ENCODE assay signal across 14 mouse cellular contexts in the genomic region with DNA sequence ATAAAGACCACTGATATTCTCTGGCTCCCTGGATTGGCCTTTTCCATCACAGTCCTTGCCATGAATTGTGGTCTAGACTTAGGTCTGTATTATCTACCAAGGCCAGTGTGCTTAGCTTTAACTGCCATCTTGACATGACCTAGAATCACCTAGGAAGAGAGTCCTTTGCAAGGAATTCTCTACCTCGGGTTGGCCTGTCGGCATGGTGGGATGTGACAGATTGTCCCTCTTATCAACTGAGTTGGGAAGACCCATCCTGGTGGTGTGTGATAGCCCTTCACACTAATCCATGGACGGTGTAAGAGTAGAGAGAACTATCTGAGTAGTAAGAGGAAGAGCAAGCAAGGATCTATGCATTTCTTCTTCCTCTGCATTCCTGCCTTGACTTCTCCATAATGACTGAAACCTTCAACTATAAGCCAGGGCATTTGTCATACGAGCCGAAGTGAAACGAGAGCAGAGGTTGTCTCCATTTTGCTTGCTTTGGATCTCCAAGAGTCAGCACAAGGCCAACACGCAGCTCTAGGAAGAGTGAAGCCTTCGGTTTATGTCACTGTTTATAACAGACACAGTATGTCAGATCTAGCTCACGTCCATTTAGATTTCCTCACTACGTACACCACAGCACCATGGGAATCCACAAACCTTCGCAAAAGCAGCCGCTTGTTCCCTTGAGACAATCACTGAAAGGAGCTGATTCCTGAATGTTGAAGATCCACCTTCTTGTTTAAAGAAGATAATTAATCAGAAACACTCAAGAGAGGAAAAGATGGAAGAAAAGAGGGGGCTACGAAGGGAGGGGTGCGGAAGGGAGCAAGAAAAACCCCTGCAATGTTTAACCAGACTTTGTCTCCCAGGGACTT.
DNase-seq lines count a peak whose midpoint lies in the region; ATAC-seq and TF ChIP-seq lines count a peak whose summit lies in the region.
"Had no signal": no experiment of that assay in that cellular context is flagged by ENCODE, and none has a peak within 500 bp of the region (broad histone marks: within the 10 kb centered on the region; RNA-seq: fewer than 3 reads in every experiment).

No protein-coding gene starts in this region.

- WGBS in forebrain, embryonic 10.5 days, result 91% methylated on average over 14 of the region's 14 CpGs
- WGBS in hindbrain, embryonic 12.5 days, result 57% methylated on average over 14 of the region's 14 CpGs
- 27% methylated on average over 14 of the region's 14 CpGs for WGBS in midbrain, embryonic 14.5 days

- TF ChIP-seq POLR2A in cortical plate, adult 2 months (IDR thresholded peaks at IDR 0.05; ENCODE audit: extremely low read depth, insufficient read depth, low read length), result no peak

- H3K4me2 ChIP-seq in hindbrain, embryonic 12.5 days (replicated peaks), result no peak overlapping the region
- 0 out of 2 replicates have a peak overlapping the region, but pooled peaks have one; percentile 20 for H3K4me2 ChIP-seq in midbrain, embryonic 14.5 days (ENCODE audit: low read length)
- H3K4me2 ChIP-seq: limb, embryonic 13.5 days had no signal

- peaks cover 3% of the 10 kb centered on the region for H3K4me1 ChIP-seq in cortical plate, adult 2 months (ENCODE audit: control insufficient read depth, insufficient read depth, low read length)
- peaks cover 34% of the 10 kb centered on the region for H3K4me1 ChIP-seq in forebrain, embryonic 10.5 days
- peaks cover 21% of the 10 kb centered on the region for H3K4me1 ChIP-seq in hindbrain, embryonic 12.5 days
- peaks cover 31% of the 10 kb centered on the region for H3K4me1 ChIP-seq in midbrain, embryonic 14.5 days (ENCODE audit: control insufficient read depth, insufficient read depth, low read length)
- H3K4me1 ChIP-seq: limb, embryonic 13.5 days had no signal

- H3K27ac ChIP-seq in cortical plate, adult 2 months (ENCODE audit: insufficient read depth, low read length), result peak overlapping the region; percentile 17
- peak overlapping the region; percentile 88 for H3K27ac ChIP-seq in forebrain, embryonic 10.5 days
- H3K27ac ChIP-seq in hindbrain, embryonic 12.5 days, result peak overlapping the region; percentile 86
- H3K27ac ChIP-seq in midbrain, embryonic 14.5 days (replicated peaks; ENCODE audit: low read depth, low read length), result peak overlapping the region; percentile 82
- H3K27ac ChIP-seq: limb, embryonic 13.5 days had no signal

- no peak overlapping the region for H3K4me3 ChIP-seq in cortical plate, adult 2 months (ENCODE audit: insufficient read depth, low read length)
- H3K4me3 ChIP-seq in forebrain, embryonic 10.5 days, result no peak overlapping the region
- H3K4me3 ChIP-seq in hindbrain, embryonic 12.5 days, result no peak overlapping the region
- H3K4me3 ChIP-seq in midbrain, embryonic 14.5 days (replicated peaks; ENCODE audit: low read depth, low read length), result no peak overlapping the region
- H3K4me3 ChIP-seq: erythroblast, embryonic 14.5 days; limb, embryonic 13.5 days had no signal

- H3K9me3 ChIP-seq in forebrain, embryonic 10.5 days, result peaks cover 15% of the 10 kb centered on the region
- no peaks in the 10 kb centered on the region for H3K9me3 ChIP-seq in hindbrain, embryonic 12.5 days (replicated peaks)
- H3K9me3 ChIP-seq in midbrain, embryonic 14.5 days (ENCODE audit: control insufficient read depth, low read length), result no peaks in the 10 kb centered on the region

- H3K9ac ChIP-seq in hindbrain, embryonic 12.5 days, result no peak overlapping the region
- no peak overlapping the region for H3K9ac ChIP-seq in midbrain, embryonic 14.5 days (replicated peaks; ENCODE audit: low read length)
- H3K9ac ChIP-seq: limb, embryonic 13.5 days; liver, postnatal 0 days had no signal

- H3K27me3 ChIP-seq in forebrain, embryonic 10.5 days (ENCODE audit: poor library complexity, severe bottlenecking), result no peaks in the 10 kb centered on the region
- H3K27me3 ChIP-seq in hindbrain, embryonic 12.5 days, result no peaks in the 10 kb centered on the region
- H3K27me3 ChIP-seq in midbrain, embryonic 14.5 days (ENCODE audit: control insufficient read depth, insufficient read depth, low read length), result no peaks in the 10 kb centered on the region
- H3K27me3 ChIP-seq: limb, embryonic 13.5 days had no signal

- peak; percentile 65 for ATAC-seq in hindbrain, embryonic 12.5 days (ENCODE audit: low FRiP score)
- peak; percentile 46; the same call in 1 of the 2 replicates for ATAC-seq in midbrain, embryonic 14.5 days (ENCODE audit: low FRiP score, low TSS enrichment)
- no peak for ATAC-seq in monocyte, adult 5-6 weeks (replicated peaks; ENCODE audit: insufficient number of reproducible peaks, low FRiP score, low TSS enrichment, poor library complexity, severe bottlenecking)
- ATAC-seq: CD4-positive, CD25-positive, alpha-beta regulatory T cell, adult 4 months; liver, postnatal 0 days had no signal

- no peak for TF ChIP-seq CTCF in cortical plate, adult 2 months (IDR thresholded peaks at IDR 0.05; ENCODE audit: extremely low read depth, insufficient read depth, low read length)

- peaks cover 5% of the 10 kb centered on the region; the same call in 1 of the 2 replicates for H3K36me3 ChIP-seq in forebrain, embryonic 10.5 days (replicated peaks)
- no peaks in the 10 kb centered on the region for H3K36me3 ChIP-seq in hindbrain, embryonic 12.5 days
- no peaks in the 10 kb centered on the region for H3K36me3 ChIP-seq in midbrain, embryonic 14.5 days (ENCODE audit: control insufficient read depth, insufficient read depth, low read length)
- H3K36me3 ChIP-seq: limb, embryonic 13.5 days had no signal

- no peak for DNase-seq in forebrain, embryonic 10.5 days (ENCODE audit: extremely low spot score, low spot score)
- no peak for DNase-seq in midbrain, embryonic 14.5 days
- DNase-seq in thymus, postnatal 25 days, result no peak
- no peak for DNase-seq in cerebellum, adult 11-12 months
- no peak for DNase-seq in spleen, postnatal 36 days (ENCODE audit: low spot score in 2 of 2)
- DNase-seq: cerebellum, adult 18-20 months; kidney, adult 18-20 months; liver, postnatal 0 days had no signal

Comparison
In these comparisons a context has a peak if more than half of its experiments do, and no peak if none do; other contexts are left out.
1. H3K27ac ChIP-seq: peak in every context shown above with its lines; median percentile 88 in forebrain, embryonic 10.5 days; 86 in hindbrain, embryonic 12.5 days; 82 in midbrain, embryonic 14.5 days; 17 in cortical plate, adult 2 months.